Mouse (Mus musculus): ENCODE measurements around the gene Tacc3. TPM values are rescaled to one million over a fixed set of nuclear protein-coding genes. Genes with fewer than 3 reads are reported as not detected.

Gene Tacc3
- polyA plus RNA-seq, 1 experiment from 2014 or later, result 277 TPM

DNA sequence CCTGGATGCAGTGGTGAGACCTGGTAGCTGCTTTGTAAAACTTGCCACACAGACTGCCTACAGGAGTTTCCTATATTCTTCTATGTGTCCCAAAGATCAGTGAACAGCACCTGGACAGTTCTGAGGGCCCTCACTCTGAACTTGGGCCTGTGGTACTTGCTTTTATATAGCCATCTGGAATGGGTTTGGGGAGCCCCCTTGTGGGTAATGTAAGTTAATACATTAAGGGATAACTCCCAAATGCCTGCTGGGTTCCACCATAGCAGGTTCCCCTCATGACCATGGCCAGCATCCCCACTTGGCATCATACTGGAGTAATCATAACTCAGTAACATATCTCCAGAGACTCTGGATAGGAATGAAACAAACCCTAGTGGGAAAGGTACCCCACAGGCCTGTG, 10.3 kb downstream of the Tacc3 start:
- H3K27me3 ChIP-seq (ENCODE audit: control insufficient read depth, insufficient read depth, low read length), result no peaks in the 10 kb centered on the region
- no peaks in the 10 kb centered on the region for H3K9me3 ChIP-seq (ENCODE audit: control insufficient read depth, low read length)
- H3K36me3 ChIP-seq (ENCODE audit: control insufficient read depth, insufficient read depth, low read length), result peaks cover 37% of the 10 kb centered on the region
- no peaks in the 10 kb centered on the region for H3K4me1 ChIP-seq (ENCODE audit: control insufficient read depth, insufficient read depth, low read length)
- no peak overlapping the region for H3K4me2 ChIP-seq
- H3K4me3 ChIP-seq (ENCODE audit: low read depth, low read length), result no peak overlapping the region
- H3K9ac ChIP-seq (ENCODE audit: low read length), result no peak overlapping the region
- ATAC-seq (ENCODE audit: low FRiP score), result no peak
- H3K27ac ChIP-seq (ENCODE audit: low read depth, low read length), result no peak overlapping the region
- no peak for DNase-seq (ENCODE audit: low spot score, missing footprints)

DNA sequence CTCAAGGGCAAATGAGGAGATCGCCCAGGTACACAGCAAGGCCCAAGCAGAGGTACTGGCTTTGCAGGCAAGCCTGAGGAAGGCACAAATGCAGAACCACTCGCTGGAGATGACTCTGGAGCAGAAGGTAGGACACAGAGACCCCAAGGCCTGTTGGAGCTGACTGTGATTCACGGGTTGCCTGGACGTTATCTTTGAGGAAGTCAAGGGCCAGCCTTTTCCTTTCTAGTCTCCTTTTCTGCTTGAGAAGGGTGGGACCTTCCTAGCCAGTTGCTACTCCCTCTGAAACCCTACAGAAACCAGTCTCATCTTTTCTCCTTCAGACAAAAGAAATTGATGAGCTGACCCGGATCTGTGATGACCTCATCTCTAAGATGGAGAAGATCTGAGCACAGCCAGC, 13.7 kb downstream of the Tacc3 start:
- ATAC-seq (ENCODE audit: low FRiP score), result no peak
- no peak for DNase-seq (ENCODE audit: low spot score, missing footprints)
- no peaks in the 10 kb centered on the region for H3K27me3 ChIP-seq (ENCODE audit: control insufficient read depth, insufficient read depth, low read length)
- H3K9me3 ChIP-seq (ENCODE audit: control insufficient read depth, low read length), result no peaks in the 10 kb centered on the region
- H3K36me3 ChIP-seq (ENCODE audit: control insufficient read depth, insufficient read depth, low read length), result peaks cover 29% of the 10 kb centered on the region
- H3K27ac ChIP-seq (ENCODE audit: low read depth, low read length), result no peak overlapping the region
- no peak overlapping the region for H3K4me3 ChIP-seq (ENCODE audit: low read depth, low read length)
- no peaks in the 10 kb centered on the region for H3K4me1 ChIP-seq (ENCODE audit: control insufficient read depth, insufficient read depth, low read length)
- 84% methylated on average over 5 of the region's 5 CpGs for WGBS
- H3K9ac ChIP-seq (ENCODE audit: low read length), result no peak overlapping the region
- no peak overlapping the region for H3K4me2 ChIP-seq

- H3K9me3 ChIP-seq (ENCODE audit: control insufficient read depth, low read length), result no peaks in the 10 kb centered on the region
- no peaks in the 10 kb centered on the region for H3K27me3 ChIP-seq (ENCODE audit: control insufficient read depth, insufficient read depth, low read length)
- H3K4me1 ChIP-seq (ENCODE audit: control insufficient read depth, insufficient read depth, low read length), result no peaks in the 10 kb centered on the region
- ATAC-seq (ENCODE audit: low FRiP score), result no peak
- no peak overlapping the region for H3K4me2 ChIP-seq
- peak overlapping the region; percentile 12; the same call in 1 of the 2 replicates for H3K27ac ChIP-seq (ENCODE audit: low read depth, low read length)
- no peak for DNase-seq (ENCODE audit: low spot score, missing footprints)
- peaks cover 16% of the 10 kb centered on the region for H3K36me3 ChIP-seq (ENCODE audit: control insufficient read depth, insufficient read depth, low read length)
- no peak overlapping the region for H3K4me3 ChIP-seq (ENCODE audit: low read depth, low read length)
- 88% methylated on average over 3 of the region's 3 CpGs for WGBS
- no peak overlapping the region for H3K9ac ChIP-seq (ENCODE audit: low read length)
Observed at GRCm38 (mm10) chr5:33674439-33674838, 16.5 kb downstream of the Tacc3 start.

GRCm38 (mm10) chr5:33675964-33676363, 18.0 kb downstream of the Tacc3 start:
- Histone ChIP-seq H3K27me3 (ENCODE audit: control insufficient read depth, insufficient read depth, low read length) (no peaks in the 10 kb centered on the region), H3K4me2 (no peak overlapping the region), H3K9ac (ENCODE audit: low read length) (no peak overlapping the region), H3K36me3 (ENCODE audit: control insufficient read depth, insufficient read depth, low read length) (peaks cover 11% of the 10 kb centered on the region), H3K27ac (ENCODE audit: low read depth, low read length) (no peak overlapping the region), H3K4me1 (ENCODE audit: control insufficient read depth, insufficient read depth, low read length) (no peaks in the 10 kb centered on the region), H3K4me3 (ENCODE audit: low read depth, low read length) (no peak overlapping the region), H3K9me3 (ENCODE audit: control insufficient read depth, low read length) (no peaks in the 10 kb centered on the region)
- 0% methylated on average over 1 of the region's 1 CpGs for WGBS
- DNase-seq (ENCODE audit: low spot score, missing footprints) (peak; percentile 94), ATAC-seq (ENCODE audit: low FRiP score) (peak; percentile 55; the same call in 1 of the 2 replicates)

- 90% methylated on average over 5 of the region's 5 CpGs for WGBS
- DNase-seq (ENCODE audit: low spot score, missing footprints) (no peak), ATAC-seq (ENCODE audit: low FRiP score) (no peak)
- no peak overlapping the region for H3K4me2 ChIP-seq
- no peak overlapping the region for H3K4me3 ChIP-seq (ENCODE audit: low read depth, low read length)
- H3K4me1 ChIP-seq (ENCODE audit: control insufficient read depth, insufficient read depth, low read length), result no peaks in the 10 kb centered on the region
- H3K9ac ChIP-seq (ENCODE audit: low read length), result no peak overlapping the region
- no peak overlapping the region for H3K27ac ChIP-seq (ENCODE audit: low read depth, low read length)
- no peaks in the 10 kb centered on the region for H3K36me3 ChIP-seq (ENCODE audit: control insufficient read depth, insufficient read depth, low read length)
- H3K27me3 ChIP-seq (ENCODE audit: control insufficient read depth, insufficient read depth, low read length), result no peaks in the 10 kb centered on the region
- no peaks in the 10 kb centered on the region for H3K9me3 ChIP-seq (ENCODE audit: control insufficient read depth, low read length)
Observed at GRCm38 (mm10) chr5:33678244-33678643, 20.3 kb downstream of the Tacc3 start.

- no peak overlapping the region for H3K27ac ChIP-seq (ENCODE audit: low read depth, low read length)
- no peaks in the 10 kb centered on the region for H3K36me3 ChIP-seq (ENCODE audit: control insufficient read depth, insufficient read depth, low read length)
- DNase-seq (ENCODE audit: low spot score, missing footprints) (no peak), ATAC-seq (ENCODE audit: low FRiP score) (no peak)
- H3K9ac ChIP-seq (ENCODE audit: low read length), result no peak overlapping the region
- 74% methylated on average over 3 of the region's 3 CpGs for WGBS
- no peak overlapping the region for H3K4me3 ChIP-seq (ENCODE audit: low read depth, low read length)
- H3K9me3 ChIP-seq (ENCODE audit: control insufficient read depth, low read length), result no peaks in the 10 kb centered on the region
- no peak overlapping the region for H3K4me2 ChIP-seq
- 0 out of 2 replicates have a peak, but pooled peaks cover 2% of the 10 kb centered on the region for H3K4me1 ChIP-seq (ENCODE audit: control insufficient read depth, insufficient read depth, low read length)
- peaks cover 7% of the 10 kb centered on the region for H3K27me3 ChIP-seq (ENCODE audit: control insufficient read depth, insufficient read depth, low read length)
Observed at GRCm38 (mm10) chr5:33681044-33681443, 23.1 kb downstream of the Tacc3 start.

GRCm38 (mm10) chr5:33681611-33682388, 23.9 kb downstream of the Tacc3 start:
- no peak for DNase-seq (ENCODE audit: low spot score, missing footprints)
- Histone ChIP-seq H3K4me1 (ENCODE audit: control insufficient read depth, insufficient read depth, low read length) (0 out of 2 replicates have a peak, but pooled peaks cover 2% of the 10 kb centered on the region), H3K4me2 (no peak overlapping the region), H3K9ac (ENCODE audit: low read length) (no peak overlapping the region), H3K27ac (ENCODE audit: low read depth, low read length) (no peak overlapping the region), H3K9me3 (ENCODE audit: control insufficient read depth, low read length) (no peaks in the 10 kb centered on the region), H3K36me3 (ENCODE audit: control insufficient read depth, insufficient read depth, low read length) (no peaks in the 10 kb centered on the region), H3K27me3 (ENCODE audit: control insufficient read depth, insufficient read depth, low read length) (peaks cover 9% of the 10 kb centered on the region), H3K4me3 (ENCODE audit: low read depth, low read length) (no peak overlapping the region)
- WGBS, result 86% methylated on average over 15 of the region's 15 CpGs
- no peak for ATAC-seq (ENCODE audit: low FRiP score)

DNA sequence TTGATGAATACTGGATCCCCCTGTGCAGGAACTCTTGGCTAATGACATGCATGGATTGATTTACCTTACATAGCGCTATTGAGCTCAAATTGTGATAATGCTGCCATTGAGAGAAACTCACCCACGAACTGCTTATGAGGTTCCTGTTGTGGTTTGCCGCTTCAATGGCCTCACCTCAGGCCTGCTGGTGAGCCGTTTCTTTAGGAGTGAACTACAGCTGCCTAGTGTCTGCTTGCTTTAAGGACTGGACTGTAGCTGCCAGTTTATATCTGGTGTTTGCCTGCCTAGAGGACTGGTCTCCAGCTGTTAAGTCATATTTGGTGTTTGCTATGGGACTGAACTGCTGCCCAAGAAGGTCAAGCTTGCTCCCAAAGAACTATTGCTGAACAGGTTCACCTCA, 25.0 kb downstream of the Tacc3 start:
- Histone ChIP-seq H3K36me3 (ENCODE audit: control insufficient read depth, insufficient read depth, low read length) (no peaks in the 10 kb centered on the region), H3K27me3 (ENCODE audit: control insufficient read depth, insufficient read depth, low read length) (peaks cover 12% of the 10 kb centered on the region), H3K4me2 (no peak overlapping the region), H3K9ac (ENCODE audit: low read length) (no peak overlapping the region), H3K4me3 (ENCODE audit: low read depth, low read length) (no peak overlapping the region), H3K4me1 (ENCODE audit: control insufficient read depth, insufficient read depth, low read length) (0 out of 2 replicates have a peak, but pooled peaks cover 4% of the 10 kb centered on the region), H3K27ac (ENCODE audit: low read depth, low read length) (no peak overlapping the region), H3K9me3 (ENCODE audit: control insufficient read depth, low read length) (no peaks in the 10 kb centered on the region)
- ATAC-seq (ENCODE audit: low FRiP score) (no peak), DNase-seq (ENCODE audit: low spot score, missing footprints) (no peak)
- 75% methylated on average over 4 of the region's 4 CpGs for WGBS

GRCm38 (mm10) chr5:33683897-33684652, 26.1 kb downstream of the Tacc3 start:
- peaks cover 12% of the 10 kb centered on the region for H3K4me1 ChIP-seq (ENCODE audit: control insufficient read depth, insufficient read depth, low read length)
- no peak overlapping the region for H3K9ac ChIP-seq (ENCODE audit: low read length)
- WGBS, result 46% methylated on average over 7 of the region's 7 CpGs
- ATAC-seq (ENCODE audit: low FRiP score) (peak; percentile 71; the same call in 1 of the 2 replicates), DNase-seq (ENCODE audit: low spot score, missing footprints) (peak; percentile 92)
- no peak overlapping the region for H3K27ac ChIP-seq (ENCODE audit: low read depth, low read length)
- H3K4me3 ChIP-seq (ENCODE audit: low read depth, low read length), result no peak overlapping the region
- H3K27me3 ChIP-seq (ENCODE audit: control insufficient read depth, insufficient read depth, low read length), result peaks cover 13% of the 10 kb centered on the region
- H3K4me2 ChIP-seq, result no peak overlapping the region
- no peaks in the 10 kb centered on the region for H3K9me3 ChIP-seq (ENCODE audit: control insufficient read depth, low read length)
- no peaks in the 10 kb centered on the region for H3K36me3 ChIP-seq (ENCODE audit: control insufficient read depth, insufficient read depth, low read length)
